Mouse (Mus musculus) small intestine, adult 10 weeks (tissue): ENCODE measurements around the gene Nap1l1. TPM values are rescaled to one million over a fixed set of nuclear protein-coding genes. Genes with fewer than 3 reads are reported as not detected.

Experiments
- polyA plus RNA-seq: library from polyadenylated mRNA; stranded (reverse); fragments of 350-450 nt; fragmentation: Illumina TruSeq; extraction: RNeasy Lipid Tissue Mini Kit (QIAGEN cat#74804); gene quantifications from one replicate; pipeline ENCODE4 v1.2.3, GENCODE M21; 2014; ENCODE audit warnings: low replicate concordance

Nap1l1 gene
- polyA plus RNA-seq, result 216 TPM

GRCm38 (mm10) chr10:111472686-111473510, at the start of gene Nap1l1:
Gene Nap1l1 (plus strand): TSS chr10:111473223.

GRCm38 (mm10) chr10:111506101-111506925, 33.3 kb downstream of the Nap1l1 start, which contains the start of gene Phlda1:
Gene Phlda1 (plus strand): TSS chr10:111506286.

Other genes starting within 250 kb of the Nap1l1 start
- 3.0 TPM for gene Bbs10, start 174.5 kb upstream of the Nap1l1 start, polyA plus RNA-seq
- 8.9 TPM for gene Phlda1, start 33.1 kb downstream of the Nap1l1 start, polyA plus RNA-seq